Mouse (Mus musculus): ENCODE results near the gene Cacnb2.

Cacnb2 gene

GRCm38 (mm10) chr2:14988451-14988850 is 385.6 kb downstream of the Cacnb2 start:
- Histone ChIP-seq H3K27me3 (ENCODE audit: control insufficient read depth, insufficient read depth, low read length, poor library complexity, severe bottlenecking) (no peaks in the 10 kb centered on the region), H3K36me3 (ENCODE audit: control insufficient read depth, insufficient read depth, low read length, poor library complexity, severe bottlenecking) (no peaks in the 10 kb centered on the region)
- DNase-seq (ENCODE audit: low read depth, low spot score), result no peak

GRCm38 (mm10) chr2:14989350-14989749 is 386.5 kb downstream of the Cacnb2 start:
- DNase-seq (ENCODE audit: low read depth, low spot score), result no peak
- no peaks in the 10 kb centered on the region for H3K27me3 ChIP-seq (ENCODE audit: control insufficient read depth, insufficient read depth, low read length, poor library complexity, severe bottlenecking)
- no peaks in the 10 kb centered on the region for H3K36me3 ChIP-seq (ENCODE audit: control insufficient read depth, insufficient read depth, low read length, poor library complexity, severe bottlenecking)

- H3K27me3 ChIP-seq (ENCODE audit: control insufficient read depth, insufficient read depth, low read length, poor library complexity, severe bottlenecking), result no peaks in the 10 kb centered on the region
- peaks cover 6% of the 10 kb centered on the region; the same call in 1 of the 2 replicates for H3K36me3 ChIP-seq (ENCODE audit: control insufficient read depth, insufficient read depth, low read length, poor library complexity, severe bottlenecking)
- DNase-seq (ENCODE audit: low read depth, low spot score), result no peak
These were observed 389.6 kb downstream of the Cacnb2 start for GRCm38 (mm10) chr2:14992531-14992930.

- no peak for DNase-seq (ENCODE audit: low read depth, low spot score)
- Histone ChIP-seq H3K36me3 (ENCODE audit: control insufficient read depth, insufficient read depth, low read length, poor library complexity, severe bottlenecking) (peaks cover 13% of the 10 kb centered on the region), H3K27me3 (ENCODE audit: control insufficient read depth, insufficient read depth, low read length, poor library complexity, severe bottlenecking) (no peaks in the 10 kb centered on the region)
These were observed 393.1 kb downstream of the Cacnb2 start for GRCm38 (mm10) chr2:14996036-14996435.

GRCm38 (mm10) chr2:14997836-14998235 is 394.9 kb downstream of the Cacnb2 start:
- DNase-seq (ENCODE audit: low read depth, low spot score), result no peak
- Histone ChIP-seq H3K27me3 (ENCODE audit: control insufficient read depth, insufficient read depth, low read length, poor library complexity, severe bottlenecking) (no peaks in the 10 kb centered on the region), H3K36me3 (ENCODE audit: control insufficient read depth, insufficient read depth, low read length, poor library complexity, severe bottlenecking) (peaks cover 13% of the 10 kb centered on the region)

- H3K27me3 ChIP-seq (ENCODE audit: control insufficient read depth, insufficient read depth, low read length, poor library complexity, severe bottlenecking), result no peaks in the 10 kb centered on the region
- 0 out of 2 replicates have a peak, but pooled peaks cover 5% of the 10 kb centered on the region for H3K36me3 ChIP-seq (ENCODE audit: control insufficient read depth, insufficient read depth, low read length, poor library complexity, severe bottlenecking)
- no peak for DNase-seq (ENCODE audit: low read depth, low spot score)
These were observed 404.6 kb downstream of the Cacnb2 start for GRCm38 (mm10) chr2:15007531-15007930.

GRCm38 (mm10) chr2:15008072-15008471 is 405.2 kb downstream of the Cacnb2 start:
- 0 out of 2 replicates have a peak, but pooled peaks cover 5% of the 10 kb centered on the region for H3K36me3 ChIP-seq (ENCODE audit: control insufficient read depth, insufficient read depth, low read length, poor library complexity, severe bottlenecking)
- no peak for DNase-seq (ENCODE audit: low read depth, low spot score)
- H3K27me3 ChIP-seq (ENCODE audit: control insufficient read depth, insufficient read depth, low read length, poor library complexity, severe bottlenecking), result no peaks in the 10 kb centered on the region

GRCm38 (mm10) chr2:15026817-15027216 is 423.9 kb downstream of the Cacnb2 start:
- Histone ChIP-seq H3K27me3 (ENCODE audit: control insufficient read depth, insufficient read depth, low read length, poor library complexity, severe bottlenecking) (no peaks in the 10 kb centered on the region), H3K36me3 (ENCODE audit: control insufficient read depth, insufficient read depth, low read length, poor library complexity, severe bottlenecking) (peaks cover 2% of the 10 kb centered on the region; the same call in 1 of the 2 replicates)
- no peak for DNase-seq (ENCODE audit: low read depth, low spot score)

- peaks cover 4% of the 10 kb centered on the region for H3K36me3 ChIP-seq (ENCODE audit: control insufficient read depth, insufficient read depth, low read length, poor library complexity, severe bottlenecking)
- H3K27me3 ChIP-seq (ENCODE audit: control insufficient read depth, insufficient read depth, low read length, poor library complexity, severe bottlenecking), result no peaks in the 10 kb centered on the region
- DNase-seq (ENCODE audit: low read depth, low spot score), result no peak
These were observed 424.9 kb downstream of the Cacnb2 start for GRCm38 (mm10) chr2:15027816-15028215.

All from splenic B cell, adult 2 months (primary cell).